Mouse (Mus musculus): ENCODE results near the gene Fus. TPM values are rescaled to one million over a fixed set of nuclear protein-coding genes. Genes with fewer than 3 reads are reported as not detected.
"Not testable (repeated sequence)": the region's sequence is repeated elsewhere in the genome, so short reads cannot be mapped to it uniquely, and the experiment has no call there.

Gene Fus
- total RNA-seq, 2 experiments from 2014 or later: 19.3 to 159 TPM

GRCm38 (mm10) chr7:127936216-127936884 is 30.9 kb upstream of the Fus start:
- no peak for ATAC-seq (replicated peaks; ENCODE audit: low FRiP score, poor library complexity, severe bottlenecking)

DNA sequence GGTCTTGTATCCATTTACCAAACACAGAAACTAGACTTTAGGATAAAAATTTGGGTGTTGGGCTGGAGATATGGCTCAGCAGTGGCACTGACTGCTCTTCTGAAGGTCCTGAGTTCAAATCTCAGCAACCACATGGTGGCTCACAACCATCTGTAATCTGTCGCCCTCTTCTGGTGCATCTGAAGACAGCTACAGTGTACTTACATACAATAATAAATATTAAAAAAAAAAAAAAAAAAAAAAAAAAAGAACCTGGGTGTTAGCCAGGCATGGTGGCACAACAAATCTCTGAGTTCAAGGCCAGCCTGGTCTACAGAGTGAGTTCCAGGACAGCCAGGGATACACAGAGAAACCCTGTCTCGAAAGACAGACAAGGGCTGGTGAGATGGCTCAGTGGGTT is 25.2 kb upstream of the Fus start:
- not testable (repeated sequence) for ATAC-seq (replicated peaks; ENCODE audit: low FRiP score, poor library complexity, severe bottlenecking)

- no peak for ATAC-seq (replicated peaks; ENCODE audit: low FRiP score, poor library complexity, severe bottlenecking)
These were observed 22.6 kb upstream of the Fus start for GRCm38 (mm10) chr7:127944614-127945013.

DNA sequence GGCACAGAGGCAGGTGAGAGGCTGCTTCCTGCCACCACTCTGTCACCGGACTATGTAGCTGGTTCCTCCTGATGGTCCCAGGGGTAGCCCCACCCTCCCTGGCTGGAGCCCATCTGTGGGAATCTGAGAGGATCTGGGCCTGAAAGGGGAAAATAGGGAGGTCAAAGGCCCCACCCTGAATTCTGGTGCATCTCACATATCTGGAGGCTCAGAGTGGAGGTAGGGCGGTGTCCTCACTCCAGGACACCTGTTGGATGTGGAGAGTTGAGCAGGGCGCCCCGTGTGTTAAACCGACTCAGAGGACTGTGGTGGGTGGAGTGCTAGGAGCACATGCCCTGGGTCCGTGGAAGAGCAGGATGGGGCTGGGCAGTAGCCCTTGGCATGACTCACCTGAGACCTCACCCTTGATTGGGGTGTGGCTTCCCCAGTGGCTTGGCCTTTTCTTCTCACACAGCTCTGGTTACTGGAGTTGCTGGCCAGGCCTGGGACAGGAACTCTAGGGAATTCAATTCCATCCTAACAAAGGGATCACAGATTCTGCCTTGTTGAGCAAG is 20.7 kb upstream of the Fus start, which contains the start of gene Prss36:
Gene Prss36, minus strand, starts transcription at position 256 of the 554 bp plus-strand sequence.
- ATAC-seq (replicated peaks; ENCODE audit: low FRiP score, poor library complexity, severe bottlenecking): peak; percentile 32; the same call in 1 of the 2 replicates

DNA sequence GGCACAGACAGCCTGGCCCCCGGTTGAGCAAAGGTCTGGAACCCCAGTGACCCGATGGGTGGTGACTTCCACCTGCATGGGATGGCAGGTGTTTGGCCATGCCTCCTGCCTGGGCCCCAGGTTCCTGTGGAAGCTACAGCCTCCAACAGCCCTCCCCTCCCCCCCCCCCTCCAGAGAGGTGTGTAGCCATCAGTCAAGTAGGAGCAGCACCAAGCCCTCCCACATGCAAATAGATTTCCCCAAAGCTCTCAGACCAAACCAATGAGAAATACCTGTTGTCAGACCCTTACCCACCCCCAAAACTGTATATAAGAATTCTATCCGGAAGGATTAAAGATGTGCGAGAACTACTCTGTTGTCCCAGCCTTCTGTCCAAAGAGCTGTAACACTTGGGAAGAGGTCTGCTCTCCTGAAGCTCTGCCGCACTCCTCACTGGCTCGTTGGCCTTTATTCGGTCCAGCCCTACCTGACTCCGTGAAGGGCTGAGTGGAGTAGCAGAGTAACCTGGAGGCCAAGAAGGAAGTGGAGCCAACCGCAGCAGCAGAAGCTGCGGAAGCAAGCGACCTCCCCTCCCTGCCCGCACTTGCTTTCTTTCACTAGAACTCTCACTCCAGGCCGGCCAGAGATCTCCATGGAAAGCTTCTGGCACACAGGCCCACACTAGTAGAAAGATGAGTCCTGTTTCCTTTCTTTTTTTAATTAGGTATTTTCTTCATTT is 14.2 kb upstream of the Fus start:
- no peak for ATAC-seq (replicated peaks; ENCODE audit: low FRiP score, poor library complexity, severe bottlenecking)

DNA sequence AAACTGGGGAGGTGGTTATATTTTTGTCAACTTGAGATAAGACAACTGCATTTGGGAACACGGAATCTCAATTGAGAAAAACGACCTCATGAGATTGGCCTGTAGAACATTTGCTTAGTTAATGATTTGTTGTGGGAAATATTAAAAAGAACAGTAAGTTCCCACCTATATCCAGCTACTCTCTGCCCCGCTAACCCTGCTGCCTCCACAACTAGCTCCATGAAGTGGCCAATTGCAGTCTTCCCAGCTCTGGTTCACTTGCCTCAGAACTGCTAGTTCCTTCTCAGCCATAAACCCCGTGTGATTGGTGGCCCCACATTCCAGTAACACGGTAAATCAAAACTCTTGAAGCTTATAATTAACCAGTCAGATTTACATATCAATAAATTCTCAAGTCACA is 7.9 kb upstream of the Fus start:
- no peak for ATAC-seq (replicated peaks; ENCODE audit: low FRiP score, poor library complexity, severe bottlenecking)

- peak; percentile 11; the same call in 1 of the 2 replicates for ATAC-seq (replicated peaks; ENCODE audit: low FRiP score, poor library complexity, severe bottlenecking)
These were observed 812 bp upstream of the Fus start for GRCm38 (mm10) chr7:127966371-127966918.

- ATAC-seq (replicated peaks; ENCODE audit: low FRiP score, poor library complexity, severe bottlenecking): peak; percentile 46
These were observed 918 bp downstream of the Fus start for GRCm38 (mm10) chr7:127967922-127968828.

DNA sequence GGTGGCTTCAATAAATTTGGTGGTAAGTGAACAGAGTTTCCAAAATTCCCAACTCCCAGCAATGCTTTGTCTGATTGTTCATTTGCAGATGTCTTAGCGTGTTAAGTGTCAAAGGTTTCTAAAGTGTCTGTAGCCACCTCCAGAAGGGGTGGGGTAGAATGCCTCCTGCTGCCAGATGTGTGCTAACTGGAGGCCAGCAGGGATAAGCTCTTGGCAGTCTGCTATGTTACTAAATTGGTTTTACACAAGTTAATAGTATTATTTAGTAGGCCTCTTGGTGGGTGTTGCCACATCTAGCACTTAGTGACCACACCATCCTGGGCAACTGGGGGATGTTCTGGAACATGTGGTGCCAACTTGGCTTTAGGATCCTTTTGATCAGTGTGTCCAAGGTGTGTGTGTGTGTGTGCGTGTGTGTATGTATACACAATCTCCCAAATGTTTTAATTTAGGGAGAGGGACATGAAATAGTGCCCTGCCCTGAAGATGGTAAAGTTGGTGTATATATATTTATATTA is 7.2 kb downstream of the Fus start:
- ATAC-seq (replicated peaks; ENCODE audit: low FRiP score, poor library complexity, severe bottlenecking): no peak

- no peak for ATAC-seq (replicated peaks; ENCODE audit: low FRiP score, poor library complexity, severe bottlenecking)
These were observed 11.6 kb downstream of the Fus start for GRCm38 (mm10) chr7:127978856-127979255.

- no peak for ATAC-seq (replicated peaks; ENCODE audit: low FRiP score, poor library complexity, severe bottlenecking)
These were observed 13.3 kb downstream of the Fus start for GRCm38 (mm10) chr7:127980606-127981005.

DNA sequence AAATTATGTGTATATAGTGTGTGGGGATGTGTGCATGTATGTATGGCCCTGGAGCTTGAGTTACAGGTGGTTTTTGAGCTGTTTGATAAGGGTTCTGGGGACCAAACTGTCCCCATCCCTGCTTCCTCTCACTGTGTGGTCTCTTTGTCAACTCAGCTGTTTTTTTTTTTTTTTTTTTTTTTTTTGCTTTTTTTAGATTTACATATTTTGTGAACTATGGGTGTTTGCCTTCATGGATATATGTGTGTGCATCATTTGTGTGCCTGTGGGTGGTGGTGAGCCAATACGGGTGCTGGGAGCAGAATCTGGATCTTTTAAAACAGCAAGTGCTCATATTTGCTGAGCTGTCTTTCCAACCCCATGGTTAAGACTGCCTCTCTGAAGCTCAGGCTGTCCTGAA is 21.6 kb downstream of the Fus start:
- ATAC-seq (replicated peaks; ENCODE audit: low FRiP score, poor library complexity, severe bottlenecking): no peak

GRCm38 (mm10) chr7:127991643-127992487 is 24.6 kb downstream of the Fus start:
- peak; percentile 74 for ATAC-seq (replicated peaks; ENCODE audit: low FRiP score, poor library complexity, severe bottlenecking)

GRCm38 (mm10) chr7:127992488-127993340 is 25.5 kb downstream of the Fus start:
- no peak for ATAC-seq (replicated peaks; ENCODE audit: low FRiP score, poor library complexity, severe bottlenecking)

DNA sequence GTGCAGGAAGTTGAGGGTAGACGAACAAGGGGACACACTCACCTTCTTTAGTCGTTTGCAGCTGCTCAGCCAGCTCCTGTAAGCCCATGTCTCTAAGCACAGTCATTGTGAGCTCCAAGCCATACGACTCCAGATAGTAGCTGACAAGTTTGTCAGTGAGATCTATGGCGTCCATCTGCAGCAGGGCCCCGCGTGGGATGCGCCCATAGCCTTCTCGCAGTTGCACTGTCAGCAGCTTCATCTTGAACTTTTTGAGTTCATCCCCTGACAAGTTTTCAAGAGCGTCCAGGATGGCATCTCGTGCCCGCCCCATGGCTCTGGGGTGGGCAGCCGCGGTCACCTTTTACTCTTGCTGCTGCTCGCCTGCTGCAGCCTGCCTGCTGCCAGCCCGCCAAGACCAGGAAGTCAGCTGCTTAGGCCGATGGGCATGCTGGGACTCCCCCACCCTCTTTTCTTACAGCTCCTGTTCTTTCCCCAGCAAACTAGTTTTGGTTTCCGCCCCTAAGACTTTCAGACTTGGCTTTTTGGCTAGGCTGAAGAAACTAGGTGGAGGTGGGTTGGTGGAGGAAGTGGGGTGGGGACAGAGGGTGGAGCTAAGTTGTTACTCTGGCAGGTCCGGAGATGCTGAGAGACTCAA is 26.2 kb downstream of the Fus start, which contains the start of gene Pycard:
Gene Pycard, minus strand, starts transcription at position 527 of the 637 bp plus-strand sequence.
- ATAC-seq (replicated peaks; ENCODE audit: low FRiP score, poor library complexity, severe bottlenecking): 0 out of 2 replicates have a peak, but pooled peaks have one; percentile 38

DNA sequence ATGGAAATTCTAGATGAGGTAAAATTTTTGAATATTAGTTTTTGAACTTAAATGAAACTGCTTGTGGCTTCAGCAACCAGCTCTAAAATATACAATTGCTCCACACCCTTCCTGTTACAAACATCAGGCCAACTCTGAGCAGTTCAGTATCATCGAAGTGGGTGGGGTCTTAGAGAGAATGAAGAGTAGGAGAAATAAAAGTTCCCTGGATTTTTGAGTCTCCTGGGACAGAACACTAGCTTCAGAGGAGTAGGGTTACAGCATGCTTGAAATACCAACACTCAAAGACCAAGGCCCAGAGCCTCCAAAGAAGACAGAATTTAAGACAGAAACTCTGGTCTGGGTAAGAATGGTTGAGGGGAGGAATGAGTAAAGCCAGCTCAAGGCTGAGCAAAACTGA is 32.2 kb downstream of the Fus start:
- no peak for ATAC-seq (replicated peaks; ENCODE audit: low FRiP score, poor library complexity, severe bottlenecking)
